Mouse (Mus musculus): Measurements from ENCODE around the gene Tmem150c. TPM values are rescaled to one million over a fixed set of nuclear protein-coding genes. Genes with fewer than 3 reads are reported as not detected.

The Tmem150c gene
- total RNA-seq, 1 experiment from 2014 or later: not detected

DNA sequence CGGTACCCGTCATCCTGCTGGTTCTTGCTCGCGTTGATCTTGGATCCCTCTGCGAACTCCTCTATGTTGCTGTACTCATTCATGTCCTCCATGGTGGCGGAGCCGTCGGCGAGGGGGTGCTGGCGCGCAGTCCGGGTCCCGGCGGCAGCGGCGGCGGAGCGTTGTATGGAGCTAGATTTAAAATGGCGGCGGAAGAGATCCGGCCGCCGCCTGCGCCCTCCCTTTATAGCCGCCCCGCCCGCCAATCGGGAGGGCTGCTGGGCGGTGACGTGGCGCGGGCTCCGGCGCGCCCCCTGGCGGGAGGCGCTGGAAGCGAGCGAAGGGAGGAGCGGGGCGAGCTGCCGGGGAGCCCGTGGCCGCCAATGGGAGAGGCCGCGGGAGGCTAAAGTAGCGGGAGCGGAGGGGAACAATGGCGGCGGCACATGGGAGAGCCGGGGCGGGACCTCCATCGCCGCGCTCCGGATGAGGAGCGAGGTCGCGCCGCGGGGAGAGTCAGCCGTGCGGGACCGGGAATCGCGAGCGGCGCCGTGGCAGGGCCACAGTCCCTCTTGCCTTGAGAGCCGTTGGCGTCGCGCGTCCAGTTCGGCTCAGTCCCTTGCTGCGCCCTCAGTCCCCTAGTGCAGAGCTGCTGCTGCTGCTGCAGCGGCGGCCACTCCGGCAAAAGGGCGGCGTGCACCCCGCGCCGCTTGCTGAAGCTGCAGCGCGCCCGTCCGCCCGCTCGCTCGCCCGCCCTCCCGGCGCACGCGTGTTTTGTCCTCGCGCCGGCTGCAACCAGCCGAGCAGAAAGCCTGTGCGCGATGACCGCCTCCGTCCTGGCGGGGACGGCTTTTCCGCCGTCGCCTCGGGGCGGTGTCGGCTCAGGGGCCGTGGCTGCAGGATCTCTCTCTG is 120.7 kb downstream of the Tmem150c start:
- peak; percentile 72 for ATAC-seq (ENCODE audit: extremely low read depth, insufficient number of reproducible peaks, low FRiP score, poor library complexity, severe bottlenecking)

- peak; percentile 5; the same call in 1 of the 2 replicates for ATAC-seq (ENCODE audit: extremely low read depth, insufficient number of reproducible peaks, low FRiP score, poor library complexity, severe bottlenecking)
These were observed 121.5 kb downstream of the Tmem150c start for GRCm38 (mm10) chr5:100037965-100038713.

DNA sequence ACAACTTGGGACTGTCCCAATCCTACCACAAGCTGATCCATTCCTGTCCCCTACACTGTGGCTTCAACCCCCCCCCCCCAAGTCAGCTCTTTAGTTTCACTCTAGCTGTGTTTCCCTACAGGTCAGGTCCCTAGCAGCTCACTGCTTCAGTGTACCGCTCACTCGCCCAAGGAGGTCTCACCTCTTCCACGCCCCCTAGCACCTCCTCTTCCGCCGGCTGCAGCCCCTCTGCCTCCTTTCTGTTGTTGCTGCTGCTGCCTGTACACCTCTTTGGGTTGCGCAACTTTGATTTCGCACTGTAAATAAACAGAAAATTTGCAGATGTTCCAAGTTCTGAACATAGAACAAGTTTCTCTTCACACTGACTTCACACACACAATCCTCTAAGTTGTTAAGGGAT is 122.9 kb downstream of the Tmem150c start:
- no peak for ATAC-seq (ENCODE audit: extremely low read depth, insufficient number of reproducible peaks, low FRiP score, poor library complexity, severe bottlenecking)

GRCm38 (mm10) chr5:100035950-100036349 is 123.7 kb downstream of the Tmem150c start:
- no peak for ATAC-seq (ENCODE audit: extremely low read depth, insufficient number of reproducible peaks, low FRiP score, poor library complexity, severe bottlenecking)

DNA sequence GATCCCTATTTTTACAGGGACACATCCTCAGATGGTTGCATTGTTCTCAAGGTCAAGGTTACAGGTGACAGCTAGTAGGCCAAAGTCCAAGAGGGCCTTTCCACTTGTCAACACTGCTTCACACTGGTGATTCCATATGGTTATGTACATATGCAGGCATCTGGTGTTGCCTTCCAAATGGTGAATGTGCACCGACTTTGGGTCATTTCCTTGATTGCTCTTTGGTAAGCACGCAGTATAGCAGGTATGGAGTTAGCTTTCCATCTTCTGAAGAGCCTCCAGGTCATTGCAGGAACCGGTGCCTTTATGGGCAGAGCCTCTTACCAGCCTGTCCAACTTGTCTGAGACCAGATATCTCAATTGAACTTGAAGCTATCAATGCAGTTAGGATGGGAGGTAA is 127.0 kb downstream of the Tmem150c start:
- no peak for ATAC-seq (ENCODE audit: extremely low read depth, insufficient number of reproducible peaks, low FRiP score, poor library complexity, severe bottlenecking)

- ATAC-seq (ENCODE audit: extremely low read depth, insufficient number of reproducible peaks, low FRiP score, poor library complexity, severe bottlenecking): no peak
These were observed 127.5 kb downstream of the Tmem150c start for GRCm38 (mm10) chr5:100032107-100032506.

- no peak for ATAC-seq (ENCODE audit: extremely low read depth, insufficient number of reproducible peaks, low FRiP score, poor library complexity, severe bottlenecking)
These were observed 129.5 kb downstream of the Tmem150c start for GRCm38 (mm10) chr5:100030069-100030468.

Other genes starting within 250 kb of the Tmem150c start
- 104 TPM in 2 replicates for gene Hnrnpd, start 180.9 kb downstream of the Tmem150c start, total RNA-seq (2017)
- not detected in 2 replicates for gene 4930524J08Rik, start 180.7 kb downstream of the Tmem150c start, total RNA-seq (2017)
- 459 and 480 TPM in 2 replicates for gene Hnrnpdl, start 120.1 kb downstream of the Tmem150c start, total RNA-seq (2017)
- 11.8 and 19.0 TPM in 2 replicates for gene Enoph1, start 119.8 kb downstream of the Tmem150c start, total RNA-seq (2017)